Mouse (Mus musculus): ENCODE data around the gene AW011738. TPM values are rescaled to one million over a fixed set of nuclear protein-coding genes. Genes with fewer than 3 reads are reported as not detected.

The AW011738 gene
- polyA plus RNA-seq, 1 experiment from 2014 or later, result 1.4 TPM

DNA sequence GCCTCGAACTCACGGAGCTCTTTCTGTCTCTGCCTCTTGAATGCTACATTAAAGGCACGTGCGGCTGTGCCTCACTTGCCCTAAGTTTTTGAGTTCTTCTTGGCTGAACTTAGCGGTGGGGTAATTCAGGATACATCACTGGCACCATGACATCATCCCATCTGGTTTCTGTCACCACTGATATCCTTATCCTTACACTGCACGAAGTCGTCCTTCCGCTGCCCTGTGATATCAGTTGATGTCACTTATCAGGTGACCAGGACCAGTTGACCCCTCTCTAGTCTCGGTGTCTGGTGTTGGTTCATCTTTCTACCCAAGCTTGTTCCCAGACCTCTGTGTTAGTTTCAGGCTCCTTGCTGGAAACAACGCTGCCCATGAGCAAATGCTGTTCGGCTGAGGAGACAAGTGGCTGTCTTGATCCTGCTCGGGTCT, 626 bp upstream of the AW011738 start:
- Histone ChIP-seq H3K27me3 (replicated peaks) (peaks cover 56% of the 10 kb centered on the region), H3K9me3 (replicated peaks) (no peaks in the 10 kb centered on the region), H3K4me3 (peak overlapping the region; percentile 59), H3K4me2 (peak overlapping the region; percentile 89), H3K27ac (peak overlapping the region; percentile 83), H3K4me1 (peaks cover 51% of the 10 kb centered on the region), H3K9ac (peak overlapping the region; percentile 71), H3K36me3 (no peaks in the 10 kb centered on the region)
- WGBS (ENCODE audit: insufficient replicate concordance), result 14% methylated on average over 12 of the region's 12 CpGs
- ATAC-seq, result peak; percentile 80

DNA sequence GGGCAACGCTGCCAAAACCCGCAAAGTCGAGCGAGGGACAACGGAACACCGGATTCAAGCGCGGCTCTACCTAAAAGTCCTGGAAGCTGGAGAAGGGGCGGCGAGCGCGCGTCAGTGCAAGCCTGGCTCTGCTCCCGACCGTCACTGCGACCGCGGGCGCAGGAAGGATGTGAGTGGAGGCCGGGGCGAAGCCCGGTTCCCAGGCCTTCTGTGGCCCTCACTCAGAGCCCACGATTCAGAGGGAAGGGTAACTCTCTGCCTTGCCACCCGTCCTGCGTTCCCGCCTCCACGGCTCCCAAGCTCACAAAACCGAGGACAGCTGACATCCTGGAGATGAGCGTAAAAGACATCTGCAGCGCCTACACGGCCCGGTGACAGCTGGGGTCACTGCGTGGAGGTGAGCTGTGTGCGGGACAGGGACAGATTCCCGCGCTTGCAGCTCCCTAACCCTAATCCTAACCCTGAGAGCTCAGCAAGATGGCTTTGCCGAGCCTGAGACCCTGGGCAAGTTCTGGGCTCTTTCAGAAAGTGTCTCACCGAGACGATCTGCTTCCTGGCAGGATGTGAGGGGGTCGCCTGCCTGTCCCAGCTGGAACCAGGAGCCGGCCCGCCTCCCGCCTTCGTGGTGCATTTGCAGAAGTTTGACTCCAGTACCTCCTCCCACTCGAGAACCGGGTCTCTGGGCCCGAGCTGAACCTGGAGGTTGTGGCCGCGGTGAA, 468 bp downstream of the AW011738 start:
- no peaks in the 10 kb centered on the region for H3K9me3 ChIP-seq (replicated peaks)
- WGBS (ENCODE audit: insufficient replicate concordance), result under 1% methylated on average over 49 of the region's 49 CpGs
- peak overlapping the region; percentile 83 for H3K27ac ChIP-seq
- H3K4me3 ChIP-seq, result peak overlapping the region; percentile 59
- H3K27me3 ChIP-seq (replicated peaks), result peaks cover 56% of the 10 kb centered on the region
- ATAC-seq, result peak; percentile 13; the same call in 1 of the 2 replicates
- peak overlapping the region; percentile 71 for H3K9ac ChIP-seq
- peak overlapping the region; percentile 89 for H3K4me2 ChIP-seq
- H3K4me1 ChIP-seq, result peaks cover 44% of the 10 kb centered on the region
- no peaks in the 10 kb centered on the region for H3K36me3 ChIP-seq

DNA sequence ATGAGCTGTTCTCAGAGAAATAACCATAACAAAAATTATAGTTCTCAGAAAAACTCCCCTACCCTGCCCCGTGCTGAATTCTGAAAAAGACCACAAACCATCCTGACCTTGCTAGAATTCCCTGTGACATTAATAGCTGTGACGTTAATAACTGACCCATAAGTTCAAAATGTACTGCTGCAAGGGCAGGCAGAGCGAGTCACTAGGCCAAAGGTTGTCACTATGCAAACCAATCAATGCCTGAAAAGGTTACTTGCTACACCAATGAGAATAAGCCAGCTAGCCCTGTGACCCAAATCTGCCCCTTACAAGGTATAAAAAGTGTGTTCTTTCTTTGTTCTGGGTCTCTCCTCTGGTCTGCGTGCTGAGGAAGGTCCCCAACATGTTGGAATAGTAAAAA, 5.8 kb downstream of the AW011738 start:
- peaks cover 8% of the 10 kb centered on the region for H3K4me1 ChIP-seq
- no peak overlapping the region for H3K27ac ChIP-seq
- no peak for ATAC-seq
- peaks cover 35% of the 10 kb centered on the region for H3K27me3 ChIP-seq (replicated peaks)
- H3K9ac ChIP-seq, result no peak overlapping the region
- H3K4me2 ChIP-seq, result no peak overlapping the region
- H3K4me3 ChIP-seq, result no peak overlapping the region
- WGBS (ENCODE audit: insufficient replicate concordance), result 80% methylated on average over 4 of the region's 4 CpGs
- H3K36me3 ChIP-seq, result no peaks in the 10 kb centered on the region
- no peaks in the 10 kb centered on the region for H3K9me3 ChIP-seq (replicated peaks)

DNA sequence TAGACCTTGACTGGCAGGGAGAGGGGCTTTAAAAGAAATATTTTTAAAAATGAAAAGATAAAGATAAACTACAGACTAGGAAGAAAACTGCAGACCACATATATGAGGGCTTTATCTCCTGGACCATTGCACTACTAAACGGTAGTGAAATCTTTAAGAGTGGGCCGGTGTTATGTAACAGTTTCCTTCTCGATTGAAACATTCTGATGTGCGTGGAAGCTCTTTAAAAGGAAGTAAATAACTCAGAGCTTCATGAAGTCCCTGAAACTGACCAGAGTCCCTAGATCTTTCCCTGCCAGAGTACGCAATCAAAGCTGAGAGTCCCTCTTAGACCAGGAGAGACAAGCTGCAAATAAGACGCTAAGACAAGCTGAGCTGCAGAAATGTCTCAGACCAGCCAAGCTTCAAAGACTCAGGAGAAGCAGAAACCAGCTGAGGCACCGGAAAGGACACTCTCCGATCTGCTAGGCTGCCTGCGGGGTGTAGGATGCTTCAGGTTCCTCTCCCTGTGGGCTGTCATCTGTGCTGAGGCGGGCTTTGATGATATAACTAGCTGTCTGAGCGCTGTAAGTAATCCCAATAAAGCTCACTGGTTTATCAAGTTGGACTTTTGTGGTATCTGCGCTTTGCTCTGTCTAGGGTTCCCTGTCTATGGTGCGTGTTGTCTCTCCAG, 7.0 kb downstream of the AW011738 start:
- H3K9ac ChIP-seq, result no peak overlapping the region
- H3K9me3 ChIP-seq (replicated peaks), result no peaks in the 10 kb centered on the region
- no peaks in the 10 kb centered on the region for H3K4me1 ChIP-seq
- H3K27ac ChIP-seq, result no peak overlapping the region
- H3K36me3 ChIP-seq, result no peaks in the 10 kb centered on the region
- peaks cover 27% of the 10 kb centered on the region for H3K27me3 ChIP-seq (replicated peaks)
- no peak for ATAC-seq
- no peak overlapping the region for H3K4me3 ChIP-seq
- WGBS (ENCODE audit: insufficient replicate concordance), result 54% methylated on average over 13 of the region's 13 CpGs
- H3K4me2 ChIP-seq, result no peak overlapping the region

DNA sequence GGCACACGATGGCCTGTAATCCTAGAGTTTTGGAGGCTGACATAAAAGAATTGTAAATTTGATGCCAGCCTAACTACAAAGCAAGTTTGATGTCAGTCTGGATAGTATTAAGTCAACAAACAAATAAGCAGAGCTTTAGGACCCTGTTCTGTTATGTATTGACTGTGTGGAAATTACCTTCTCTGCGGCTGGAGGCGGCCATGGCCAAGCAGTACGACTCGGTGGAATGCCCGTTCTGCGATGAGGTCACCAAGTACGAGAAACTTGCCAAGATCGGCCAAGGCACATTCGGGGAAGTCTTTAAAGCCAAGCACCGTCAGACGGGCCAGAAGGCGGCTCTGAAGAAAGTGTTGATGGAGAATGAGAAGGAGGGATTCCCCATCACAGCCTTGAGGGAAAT, 10.0 kb downstream of the AW011738 start:
- Histone ChIP-seq H3K27ac (no peak overlapping the region), H3K27me3 (replicated peaks) (peaks cover 28% of the 10 kb centered on the region), H3K4me3 (no peak overlapping the region), H3K4me1 (no peaks in the 10 kb centered on the region), H3K9ac (no peak overlapping the region), H3K9me3 (replicated peaks) (no peaks in the 10 kb centered on the region), H3K36me3 (no peaks in the 10 kb centered on the region), H3K4me2 (no peak overlapping the region)
- 84% methylated on average over 13 of the region's 13 CpGs for WGBS (ENCODE audit: insufficient replicate concordance)
- ATAC-seq, result no peak

DNA sequence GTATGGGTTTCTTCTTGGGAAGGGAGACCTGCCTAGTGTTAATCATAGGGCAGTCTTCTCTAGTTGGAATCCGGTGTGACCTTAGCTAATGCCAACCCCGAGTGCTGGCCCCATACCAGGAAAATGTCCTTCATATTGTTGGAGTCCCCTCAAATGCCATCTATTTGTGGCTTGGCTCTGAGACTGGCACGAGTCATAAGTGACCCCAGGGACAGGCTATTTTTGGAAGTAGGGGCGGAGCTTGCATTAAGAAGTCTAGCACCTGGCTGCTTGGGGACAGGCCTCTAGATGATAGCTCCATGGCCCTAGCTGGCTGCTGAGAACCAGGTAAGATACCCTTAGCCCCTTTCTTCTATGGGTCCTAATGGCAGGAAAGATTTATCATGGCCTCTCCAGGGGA, 12.5 kb downstream of the AW011738 start, which contains the start of gene Perm1:
Perm1 (plus strand) TSS at position 220 of the 400 bp plus-strand sequence.
- ATAC-seq, result no peak
- WGBS (ENCODE audit: insufficient replicate concordance), result 57% methylated on average over 4 of the region's 4 CpGs
- Histone ChIP-seq H3K9ac (no peak within 1 kb of the TSS), H3K36me3 (no peaks in the 10 kb centered on the region), H3K4me3 (no peak within 1 kb of the TSS), H3K4me1 (no peaks in the 10 kb centered on the region), H3K27me3 (replicated peaks) (peaks cover 43% of the 10 kb centered on the region), H3K27ac (no peak within 1 kb of the TSS), H3K9me3 (replicated peaks) (no peaks in the 10 kb centered on the region), H3K4me2 (no peak within 1 kb of the TSS)

DNA sequence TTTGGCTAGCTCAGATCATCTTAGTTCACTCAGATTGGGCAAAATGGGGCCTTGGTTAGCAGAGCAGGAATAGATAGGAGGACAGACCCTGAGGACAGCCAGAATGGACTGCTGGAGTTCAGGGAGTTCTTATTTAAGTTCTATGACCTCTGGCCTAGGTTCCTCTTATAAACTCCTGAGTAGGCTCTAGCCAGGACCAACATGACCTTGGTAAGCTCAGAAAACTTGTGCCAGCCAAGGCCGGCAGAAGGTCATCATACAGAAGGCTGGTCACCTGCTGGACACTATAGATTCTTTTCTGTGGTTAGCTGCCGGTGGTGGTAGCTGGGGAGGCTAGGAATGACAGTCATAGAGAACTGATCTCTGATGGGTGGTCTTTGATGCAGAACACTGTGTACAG, 13.1 kb downstream of the AW011738 start:
- no peak overlapping the region for H3K27ac ChIP-seq
- 59% methylated on average over 2 of the region's 2 CpGs for WGBS (ENCODE audit: insufficient replicate concordance)

DNA sequence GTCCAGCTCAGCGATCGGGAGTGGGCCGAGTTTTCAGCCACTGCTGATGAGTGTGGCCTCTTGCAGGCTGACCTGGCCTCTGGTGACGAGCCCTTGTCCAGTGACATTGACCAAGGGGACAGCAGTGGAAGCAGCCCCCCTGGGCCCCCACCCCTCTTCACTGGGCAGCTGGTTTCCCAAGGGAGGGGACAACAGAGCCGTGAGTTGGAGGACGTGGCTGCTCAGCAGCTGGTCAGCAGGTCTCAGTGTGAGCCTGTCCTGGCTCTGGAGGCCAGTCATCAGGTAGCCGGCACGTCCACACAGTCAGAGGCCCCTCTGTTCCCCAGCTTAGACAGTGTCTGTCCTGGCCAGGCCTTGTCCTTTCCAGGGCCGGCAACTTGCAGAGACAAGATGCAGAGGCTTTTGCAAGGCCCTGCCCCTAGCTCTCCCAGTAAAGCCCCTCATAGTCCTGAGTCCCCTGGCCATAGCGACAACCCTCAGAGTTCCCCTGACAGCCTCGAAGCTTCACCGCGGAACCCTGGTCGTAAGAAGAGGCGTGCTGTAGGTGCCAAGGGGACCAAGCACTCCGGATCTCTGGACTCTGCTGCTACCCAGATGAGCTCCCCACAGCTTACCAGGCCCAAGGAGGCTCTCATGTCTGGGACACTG, 14.0 kb downstream of the AW011738 start:
- H3K27me3 ChIP-seq (replicated peaks), result peaks cover 47% of the 10 kb centered on the region
- WGBS (ENCODE audit: insufficient replicate concordance), result 74% methylated on average over 16 of the region's 16 CpGs
- no peak overlapping the region for H3K27ac ChIP-seq

More for the DNA sequence above, 13.1 kb downstream of the AW011738 start:
- no peak for ATAC-seq
- Histone ChIP-seq H3K9me3 (replicated peaks) (no peaks in the 10 kb centered on the region), H3K36me3 (no peaks in the 10 kb centered on the region), H3K27me3 (replicated peaks) (peaks cover 43% of the 10 kb centered on the region), H3K4me2 (no peak overlapping the region), H3K9ac (no peak overlapping the region), H3K4me3 (no peak overlapping the region), H3K4me1 (no peaks in the 10 kb centered on the region)

DNA sequence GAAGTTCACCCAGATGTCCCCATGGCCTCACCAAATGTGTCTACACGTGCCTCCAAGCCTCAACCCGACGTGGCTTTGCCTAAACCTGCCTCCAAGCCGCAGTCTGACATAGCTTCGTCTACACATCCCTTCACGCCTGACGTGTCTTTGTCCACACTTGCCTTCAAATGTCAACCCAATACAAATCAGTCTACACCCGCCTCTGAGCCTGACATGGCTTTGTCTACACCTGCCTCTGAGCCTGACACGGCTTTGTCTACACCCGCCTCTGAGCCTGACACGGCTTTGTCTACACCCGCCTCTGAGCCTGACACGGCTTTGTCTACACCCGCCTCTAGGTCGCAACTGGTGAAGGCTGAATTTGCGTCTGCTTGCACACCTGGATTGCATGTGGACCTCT, 14.7 kb downstream of the AW011738 start:
- H3K9me3 ChIP-seq (replicated peaks), result no peaks in the 10 kb centered on the region
- no peak overlapping the region for H3K27ac ChIP-seq
- WGBS (ENCODE audit: insufficient replicate concordance), result 71% methylated on average over 16 of the region's 16 CpGs
- H3K4me3 ChIP-seq, result no peak overlapping the region
- H3K9ac ChIP-seq, result no peak overlapping the region
- no peaks in the 10 kb centered on the region for H3K4me1 ChIP-seq
- H3K4me2 ChIP-seq, result no peak overlapping the region
- ATAC-seq, result no peak
- H3K36me3 ChIP-seq, result no peaks in the 10 kb centered on the region
- H3K27me3 ChIP-seq (replicated peaks), result peaks cover 48% of the 10 kb centered on the region

More for the DNA sequence above, 14.0 kb downstream of the AW011738 start:
- Histone ChIP-seq H3K4me3 (no peak overlapping the region), H3K4me2 (no peak overlapping the region), H3K36me3 (no peaks in the 10 kb centered on the region), H3K4me1 (no peaks in the 10 kb centered on the region), H3K9ac (no peak overlapping the region), H3K9me3 (replicated peaks) (no peaks in the 10 kb centered on the region)
- no peak; the same call in 1 of the 2 replicates for ATAC-seq

DNA sequence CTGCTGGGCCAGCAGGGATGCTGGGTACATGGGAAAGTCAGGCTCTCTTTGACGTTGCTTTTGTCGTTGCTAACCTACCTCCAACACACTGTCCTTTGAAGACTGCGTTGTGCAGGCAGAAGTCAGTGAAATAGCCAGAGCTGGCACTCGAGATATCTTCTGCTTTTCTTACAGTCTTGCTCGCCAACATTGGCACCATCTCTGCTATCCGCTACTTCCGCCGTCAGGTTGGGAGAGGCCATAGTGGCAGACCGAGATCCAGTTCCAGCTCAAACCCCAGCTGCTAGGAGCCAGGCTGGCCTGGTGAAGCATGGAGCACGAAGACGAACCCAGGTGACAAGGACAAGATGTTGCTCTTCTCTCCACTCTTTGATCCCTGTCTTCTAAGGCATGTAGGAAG, 16.8 kb downstream of the AW011738 start:
- Histone ChIP-seq H3K36me3 (no peaks in the 10 kb centered on the region), H3K4me3 (no peak overlapping the region), H3K9ac (no peak overlapping the region), H3K27me3 (replicated peaks) (peaks cover 49% of the 10 kb centered on the region), H3K27ac (no peak overlapping the region), H3K9me3 (replicated peaks) (no peaks in the 10 kb centered on the region), H3K4me1 (no peaks in the 10 kb centered on the region), H3K4me2 (no peak overlapping the region)
- 82% methylated on average over 11 of the region's 11 CpGs for WGBS (ENCODE audit: insufficient replicate concordance)
- no peak for ATAC-seq

DNA sequence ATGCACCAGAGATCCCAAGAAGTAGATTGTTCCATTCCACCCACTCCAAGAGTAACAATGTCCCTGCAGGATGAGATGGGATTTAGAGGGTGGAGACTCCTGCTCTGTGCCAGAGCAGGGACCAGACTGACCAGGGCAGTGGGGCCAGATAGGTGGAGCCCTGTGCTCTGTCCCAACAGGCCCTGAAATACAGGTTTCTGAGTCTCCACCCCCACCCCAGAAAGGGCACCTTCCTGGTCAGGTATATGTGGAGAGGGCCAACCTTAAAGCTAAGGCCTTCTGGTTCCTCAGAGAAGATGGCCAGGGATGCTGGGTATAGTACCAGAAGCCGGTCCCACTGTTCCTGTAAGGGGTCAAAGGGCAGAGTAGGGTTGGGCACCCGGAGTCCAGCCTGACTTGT, 21.2 kb downstream of the AW011738 start:
- Histone ChIP-seq H3K4me3 (no peak overlapping the region), H3K27ac (no peak overlapping the region), H3K4me2 (no peak overlapping the region), H3K4me1 (peaks cover 18% of the 10 kb centered on the region), H3K9me3 (replicated peaks) (no peaks in the 10 kb centered on the region), H3K36me3 (peaks cover 2% of the 10 kb centered on the region), H3K27me3 (replicated peaks) (0 out of 2 replicates have a peak, but pooled peaks cover 19% of the 10 kb centered on the region), H3K9ac (no peak overlapping the region)
- 79% methylated on average over 2 of the region's 2 CpGs for WGBS (ENCODE audit: insufficient replicate concordance)
- ATAC-seq, result no peak

Data from liver, embryonic 12.5 days (tissue).